Mouse (Mus musculus) kidney, adult 10 weeks (tissue): ENCODE measurements around the gene Foxd2. TPM values are rescaled to one million over a fixed set of nuclear protein-coding genes. Genes with fewer than 3 reads are reported as not detected.

Experiments
- polyA plus RNA-seq: library from polyadenylated mRNA; stranded (reverse); fragments of 350-450 nt; fragmentation: Illumina TruSeq; extraction: RNeasy Lipid Tissue Mini Kit (QIAGEN cat#74804); gene quantifications from one replicate; pipeline ENCODE4 v1.2.3, GENCODE M21; 2014; ENCODE audit warnings: low read depth, low replicate concordance

The Foxd2 gene
- 0.77 TPM for polyA plus RNA-seq

GRCm38 (mm10) chr4:114908829-114909601, at the start of gene Foxd2:
TSS of gene Foxd2 (minus strand) at chr4:114908873.

GRCm38 (mm10) chr4:114925917-114926312, 17.2 kb upstream of the Foxd2 start, which contains the start of gene Foxe3:
TSS of gene Foxe3 (minus strand) at chr4:114926013.

Other genes with a start within 250 kb of the Foxd2 start
- gene Gm12830, start 87.2 kb downstream of the Foxd2 start, polyA plus RNA-seq: not detected
- gene Foxe3, start 17.1 kb upstream of the Foxd2 start, polyA plus RNA-seq: not detected
- 613 TPM for gene Cmpk1, start 78.4 kb upstream of the Foxd2 start, polyA plus RNA-seq
- gene Stil, start 91.3 kb upstream of the Foxd2 start, polyA plus RNA-seq: 0.53 TPM
- gene Tal1, start 147.6 kb upstream of the Foxd2 start, polyA plus RNA-seq: 1.4 TPM
- gene Pdzk1ip1, start 179.8 kb upstream of the Foxd2 start, polyA plus RNA-seq: 82.1 TPM
- not detected for gene Cyp4x1, start 225.4 kb upstream of the Foxd2 start, polyA plus RNA-seq